Mouse (Mus musculus) lung, adult 2 months (tissue): ENCODE data around the gene Grhl3. TPM values are rescaled to one million over a fixed set of nuclear protein-coding genes. Genes with fewer than 3 reads are reported as not detected.
A peak's percentile ranks its signal among the peaks of the same experiment; 100 is the strongest.

Experiments used
- DNase-seq: peaks from one replicate; pipeline ENCODE4 v3.0.0; 2022
- H3K4me1 ChIP-seq: fragments of 200-500 bp; 2 replicates; pipeline ENCODE4 v1.6.1; 2011; ENCODE audit warnings: low read length; ENCODE audit not compliant: control insufficient read depth, insufficient read depth
- H3K4me3 ChIP-seq: fragments of 200-500 bp; replicated peaks from 2 replicates; pipeline ENCODE3; 2011; ENCODE audit warnings: low read depth, mild to moderate bottlenecking, control low read depth, low read length; ENCODE audit errors: extremely low read depth
- CTCF ChIP-seq: fragments of 200-500 bp; IDR thresholded peaks from 2 replicates; pipeline ENCODE4 v1.5.1; 2011; ENCODE audit warnings: mild to moderate bottlenecking, low read length, control low read depth; ENCODE audit not compliant: insufficient read depth
- POLR2A ChIP-seq: fragments of 200-500 bp; IDR thresholded peaks from 2 replicates; pipeline ENCODE4 v1.6.1; 2011; ENCODE audit warnings: low read depth, mild to moderate bottlenecking, control low read depth, low read length, borderline replicate concordance; ENCODE audit errors: extremely low read depth
- WGBS: fragments of 180-500 bp; shearing (Covaris S2); methylation state at CpG from one replicate; pipeline ENCODE4 v1.1.7; 2018; 5-methylcytosine and 5-hydroxymethylcytosine counted together
- polyA plus RNA-seq: library from polyadenylated mRNA; depleted of rRNA; stranded (reverse); fragments of >200 nt; gene quantifications from 2 replicates; pipeline ENCODE4 v1.2.3, GENCODE M21; 2012; rRNA removed

Gene Grhl3
- polyA plus RNA-seq, 1 experiment, result 6.3 TPM

DNA sequence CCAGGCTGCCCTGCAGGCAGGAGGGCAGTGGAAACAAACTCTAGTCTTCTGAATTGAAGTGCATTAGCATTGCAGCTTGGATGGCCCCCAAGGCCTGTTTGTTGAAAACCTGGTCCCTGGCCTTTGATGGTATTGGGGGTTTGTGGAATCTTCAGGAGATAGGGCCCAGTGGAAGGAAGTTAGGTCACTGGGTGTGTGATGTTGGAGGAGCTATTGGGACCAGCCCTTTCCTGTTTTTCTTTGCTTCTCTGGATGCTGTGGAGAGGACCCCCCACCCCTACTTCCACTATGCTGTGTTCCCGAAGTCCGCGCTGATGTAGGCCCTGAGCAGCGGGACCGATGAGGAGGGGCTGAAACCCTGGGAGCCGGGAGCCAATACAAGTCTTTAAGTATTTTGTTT, 75.3 kb downstream of the Grhl3 start:
- 66% methylated on average over 6 of the region's 6 CpGs for WGBS
- TF ChIP-seq CTCF (no peak), POLR2A (no peak; the same call in 1 of the 2 replicates)
- no peak for DNase-seq
- Histone ChIP-seq H3K4me3 (no peak overlapping the region), H3K4me1 (peaks cover 7% of the 10 kb centered on the region)

GRCm38 (mm10) chr4:135495810-135496209, 77.6 kb downstream of the Grhl3 start:
- WGBS, result 37% methylated on average over 18 of the region's 18 CpGs
- Histone ChIP-seq H3K4me1 (peaks cover 8% of the 10 kb centered on the region), H3K4me3 (no peak overlapping the region)
- TF ChIP-seq CTCF (no peak), POLR2A (0 out of 2 replicates have a peak, but pooled peaks have one; percentile 4)
- DNase-seq, result peak; percentile 60

DNA sequence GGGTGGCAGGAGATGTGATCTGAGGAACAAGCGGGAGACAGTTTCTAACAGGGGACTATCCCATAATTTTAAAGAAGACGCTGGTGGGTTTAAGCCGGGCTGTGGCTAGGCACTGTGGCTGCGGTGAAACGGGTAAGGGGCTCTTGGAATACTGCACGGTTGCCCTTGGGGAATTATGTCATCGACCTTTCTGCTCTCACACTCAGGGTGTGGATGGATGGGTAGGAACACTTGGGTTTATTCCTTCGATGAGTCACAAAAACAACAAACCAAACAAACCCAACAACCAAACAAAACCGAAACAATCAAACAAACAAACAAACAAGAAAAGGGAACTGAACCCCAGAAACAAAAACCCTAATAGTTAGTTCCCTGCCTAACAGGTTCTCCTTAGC, 78.0 kb downstream of the Grhl3 start:
- Histone ChIP-seq H3K4me1 (peaks cover 8% of the 10 kb centered on the region), H3K4me3 (no peak overlapping the region)
- peak; percentile 17 for DNase-seq
- 19% methylated on average over 9 of the region's 9 CpGs for WGBS
- TF ChIP-seq POLR2A (no peak), CTCF (no peak)

GRCm38 (mm10) chr4:135494521-135495396, 78.7 kb downstream of the Grhl3 start, which contains the start of the genes Stpg1 and Nipal3:
Stpg1 (plus strand) TSS chr4:135494790.
Nipal3 (minus strand) TSS chr4:135495038.
- peak within 1 kb of the TSS; percentile 95 for H3K4me3 ChIP-seq
- TF ChIP-seq CTCF, result peak; percentile 52
- TF ChIP-seq POLR2A, result peak; percentile 59
- H3K4me1 ChIP-seq, result peaks cover 8% of the 10 kb centered on the region
- WGBS, result under 1% methylated on average over 53 of the region's 53 CpGs
- DNase-seq, result peak; percentile 89

GRCm38 (mm10) chr4:135493691-135494520, 79.5 kb downstream of the Grhl3 start:
- peak; percentile 55 for DNase-seq
- WGBS, result under 1% methylated on average over 33 of the region's 33 CpGs
- H3K4me1 ChIP-seq, result peaks cover 8% of the 10 kb centered on the region
- H3K4me3 ChIP-seq, result peak overlapping the region; percentile 95
- no peak for TF ChIP-seq POLR2A

DNA sequence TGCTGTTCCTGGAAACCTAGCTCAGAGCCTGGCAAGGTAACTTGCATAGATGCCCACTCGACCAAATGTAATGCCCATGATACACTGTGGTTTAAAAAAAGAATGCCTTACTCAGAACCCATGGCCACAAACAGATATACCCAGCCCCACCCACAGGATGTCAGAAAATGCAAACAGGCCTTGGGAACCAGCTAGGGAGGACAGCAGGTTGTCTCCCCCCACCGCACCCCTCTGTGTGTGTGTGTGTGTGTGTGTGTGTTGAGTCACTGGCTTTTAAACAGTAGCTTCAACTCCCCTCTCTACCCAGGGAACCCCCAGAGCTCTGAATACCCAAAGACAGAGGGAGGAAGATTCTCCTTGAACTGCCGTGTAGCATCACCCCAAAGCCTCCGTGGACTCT, 80.2 kb downstream of the Grhl3 start:
- Histone ChIP-seq H3K4me3 (peak overlapping the region; percentile 95), H3K4me1 (peaks cover 5% of the 10 kb centered on the region)
- DNase-seq, result no peak
- 29% methylated on average over 4 of the region's 4 CpGs for WGBS
- TF ChIP-seq CTCF (no peak), POLR2A (no peak)

Other genes starting within 250 kb of the Grhl3 start
- gene Srrm1, start 220.3 kb downstream of the Grhl3 start, polyA plus RNA-seq, result 19.4 and 31.0 TPM in 2 replicates
- gene Ncmap, start 175.4 kb downstream of the Grhl3 start, polyA plus RNA-seq, result 3.0 and 5.4 TPM in 2 replicates
- 13.6 and 14.3 TPM in 2 replicates for gene Rcan3, start 139.8 kb downstream of the Grhl3 start, polyA plus RNA-seq
- gene Stpg1, start 78.8 kb downstream of the Grhl3 start, polyA plus RNA-seq, result 1.3 and 1.4 TPM in 2 replicates
- 58.2 and 84.6 TPM in 2 replicates for gene Nipal3, start 78.6 kb downstream of the Grhl3 start, polyA plus RNA-seq
- gene Ifnlr1, start 112.7 kb upstream of the Grhl3 start, polyA plus RNA-seq, result 6.7 and 8.8 TPM in 2 replicates
- 2.0 and 3.0 TPM in 2 replicates for gene Il22ra1, start 154.5 kb upstream of the Grhl3 start, polyA plus RNA-seq
- gene Myom3, start 186.1 kb upstream of the Grhl3 start, polyA plus RNA-seq, result 0.44 and 3.1 TPM in 2 replicates